Mouse (Mus musculus): ENCODE measurements around the gene Mocs3. TPM values are rescaled to one million over a fixed set of nuclear protein-coding genes. Genes with fewer than 3 reads are reported as not detected.

Mocs3 gene
- polyA plus RNA-seq, 1 experiment from 2014 or later, result 8.2 TPM

DNA sequence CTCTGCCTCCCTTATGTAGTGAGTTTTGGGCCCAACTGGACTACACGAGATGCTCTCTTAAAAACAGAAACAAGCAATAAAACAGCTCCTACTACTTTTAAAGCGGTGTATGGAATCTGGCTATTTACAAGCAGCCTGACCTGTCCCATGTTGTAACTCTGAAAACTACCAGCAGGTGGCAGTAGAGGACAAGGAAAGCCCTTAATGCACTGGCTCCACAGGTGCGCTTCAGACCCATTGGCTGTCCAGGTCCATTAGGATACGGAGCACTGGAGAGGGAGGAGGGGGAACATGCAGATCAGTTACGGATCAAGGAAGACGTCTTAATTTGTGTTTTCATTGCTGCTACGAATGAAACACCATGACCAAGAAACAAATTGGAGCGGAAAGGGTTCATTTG is 19.8 kb downstream of the Mocs3 start:
- H3K27ac ChIP-seq (ENCODE audit: low read depth, low read length), result no peak overlapping the region
- no peaks in the 10 kb centered on the region for H3K36me3 ChIP-seq (ENCODE audit: control insufficient read depth, insufficient read depth, low read length)
- H3K27me3 ChIP-seq (ENCODE audit: control insufficient read depth, insufficient read depth, low read length), result no peaks in the 10 kb centered on the region; the same call in 1 of the 2 replicates
- WGBS, result 18% methylated on average over 8 of the region's 8 CpGs
- no peak overlapping the region for H3K4me2 ChIP-seq (ENCODE audit: low read depth)
- H3K9ac ChIP-seq (ENCODE audit: low read length), result no peak overlapping the region
- no peaks in the 10 kb centered on the region for H3K4me1 ChIP-seq (ENCODE audit: control insufficient read depth, insufficient read depth, low read length)
- no peaks in the 10 kb centered on the region for H3K9me3 ChIP-seq (ENCODE audit: control insufficient read depth, low read length)
- ATAC-seq (ENCODE audit: insufficient read depth, low FRiP score, low TSS enrichment) (no peak), DNase-seq (ENCODE audit: low spot score) (peak; percentile 83)
- H3K4me3 ChIP-seq (ENCODE audit: low read depth, low read length), result no peak overlapping the region

DNA sequence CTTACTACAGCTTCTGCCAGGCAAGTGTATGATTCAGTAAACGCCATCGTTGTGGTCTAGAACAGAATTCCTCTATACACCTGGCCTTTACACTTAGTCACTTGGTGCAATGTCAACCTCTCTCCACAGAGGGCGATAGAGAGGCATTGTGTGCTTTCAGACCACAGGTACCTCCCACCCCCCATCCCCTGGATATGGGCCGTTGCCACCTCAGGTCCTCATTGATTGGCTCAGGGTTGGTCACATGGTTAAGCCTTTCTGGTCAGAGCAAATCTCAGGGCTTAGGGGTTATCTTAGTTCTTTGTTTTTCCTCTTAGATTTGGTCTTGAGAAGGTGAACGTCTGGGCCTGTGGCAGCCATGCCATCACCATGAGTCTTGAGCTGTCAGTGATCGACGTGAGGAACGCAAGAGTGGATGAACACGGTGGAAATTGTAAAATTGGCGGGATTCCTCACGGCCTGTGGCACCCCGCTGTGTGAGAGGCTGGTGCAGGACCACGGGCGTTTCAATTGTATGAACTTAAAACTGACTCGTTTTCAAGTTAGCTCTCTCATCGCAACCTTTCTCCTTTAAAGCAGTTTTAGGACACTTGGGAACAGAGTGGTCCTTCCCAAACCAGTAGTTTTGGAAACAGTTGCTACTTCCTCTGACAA is 22.3 kb downstream of the Mocs3 start:
- peak overlapping the region; percentile 1; the same call in 1 of the 2 replicates for H3K4me3 ChIP-seq (ENCODE audit: low read depth, low read length)
- no peak overlapping the region for H3K9ac ChIP-seq (ENCODE audit: low read length)
- H3K36me3 ChIP-seq (ENCODE audit: control insufficient read depth, insufficient read depth, low read length), result no peaks in the 10 kb centered on the region

DNA sequence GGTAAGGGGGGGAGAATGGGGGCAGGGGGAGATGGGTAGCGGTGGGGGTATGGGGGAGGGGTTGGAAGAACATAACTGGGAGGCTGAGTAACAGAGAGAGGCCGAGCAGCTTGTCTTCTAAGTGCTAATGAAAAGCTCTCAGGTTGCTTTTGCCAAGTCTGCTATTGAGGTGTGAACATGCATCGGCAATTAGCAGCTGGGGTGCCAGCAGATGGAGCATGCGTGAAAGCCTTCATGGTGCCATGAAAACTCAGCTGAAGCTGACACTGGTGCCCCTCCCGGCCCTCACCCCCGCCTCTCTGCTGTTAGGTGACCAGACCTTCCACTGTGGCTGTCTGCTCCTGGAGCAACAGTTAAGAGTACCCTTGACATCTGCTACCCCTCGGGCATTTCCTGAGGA is 23.4 kb downstream of the Mocs3 start:
- no peak for DNase-seq (ENCODE audit: low spot score)
- H3K27ac ChIP-seq (ENCODE audit: low read depth, low read length), result no peak overlapping the region
- H3K36me3 ChIP-seq (ENCODE audit: control insufficient read depth, insufficient read depth, low read length), result no peaks in the 10 kb centered on the region
- H3K4me1 ChIP-seq (ENCODE audit: control insufficient read depth, insufficient read depth, low read length), result no peaks in the 10 kb centered on the region
- H3K4me3 ChIP-seq (ENCODE audit: low read depth, low read length), result no peak overlapping the region
- 59% methylated on average over 7 of the region's 7 CpGs for WGBS
- no peak for ATAC-seq (ENCODE audit: insufficient read depth, low FRiP score, low TSS enrichment)
- no peak overlapping the region for H3K4me2 ChIP-seq (ENCODE audit: low read depth)
- no peaks in the 10 kb centered on the region for H3K9me3 ChIP-seq (ENCODE audit: control insufficient read depth, low read length)
- H3K9ac ChIP-seq (ENCODE audit: low read length), result no peak overlapping the region
- H3K27me3 ChIP-seq (ENCODE audit: control insufficient read depth, insufficient read depth, low read length), result no peaks in the 10 kb centered on the region; the same call in 1 of the 2 replicates

More for the DNA sequence above, 22.3 kb downstream of the Mocs3 start:
- Histone ChIP-seq H3K4me2 (ENCODE audit: low read depth) (peak overlapping the region; percentile 19; the same call in 1 of the 2 replicates), H3K9me3 (ENCODE audit: control insufficient read depth, low read length) (no peaks in the 10 kb centered on the region), H3K4me1 (ENCODE audit: control insufficient read depth, insufficient read depth, low read length) (no peaks in the 10 kb centered on the region), H3K27me3 (ENCODE audit: control insufficient read depth, insufficient read depth, low read length) (no peaks in the 10 kb centered on the region; the same call in 1 of the 2 replicates), H3K27ac (ENCODE audit: low read depth, low read length) (no peak overlapping the region)
- DNase-seq (ENCODE audit: low spot score) (peak; percentile 63), ATAC-seq (ENCODE audit: insufficient read depth, low FRiP score, low TSS enrichment) (peak; percentile 45; the same call in 1 of the 2 replicates)
- 14% methylated on average over 16 of the region's 16 CpGs for WGBS

DNA sequence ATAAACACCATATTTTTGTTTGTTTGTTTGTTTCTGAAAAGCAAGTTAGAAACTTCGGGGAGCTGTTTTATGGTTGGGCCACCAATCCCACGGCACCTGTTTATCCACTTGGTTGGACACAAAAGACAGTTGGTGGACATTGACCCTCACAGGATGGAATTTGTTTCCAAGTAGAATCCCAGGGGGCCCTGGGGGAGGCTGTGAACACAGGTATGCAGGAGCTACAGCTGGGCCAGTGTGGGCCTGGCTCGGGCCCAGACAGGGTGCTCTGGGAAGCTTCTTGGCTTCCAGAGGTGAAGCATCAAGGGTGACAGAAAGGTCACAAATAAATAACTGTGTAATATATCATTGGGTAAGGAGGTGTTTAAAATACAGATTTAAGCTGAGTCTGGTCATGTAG is 26.1 kb downstream of the Mocs3 start:
- Histone ChIP-seq H3K9me3 (ENCODE audit: control insufficient read depth, low read length) (no peaks in the 10 kb centered on the region), H3K27me3 (ENCODE audit: control insufficient read depth, insufficient read depth, low read length) (no peaks in the 10 kb centered on the region), H3K27ac (ENCODE audit: low read depth, low read length) (no peak overlapping the region), H3K4me2 (ENCODE audit: low read depth) (no peak overlapping the region), H3K36me3 (ENCODE audit: control insufficient read depth, insufficient read depth, low read length) (no peaks in the 10 kb centered on the region), H3K4me1 (ENCODE audit: control insufficient read depth, insufficient read depth, low read length) (no peaks in the 10 kb centered on the region), H3K9ac (ENCODE audit: low read length) (no peak overlapping the region), H3K4me3 (ENCODE audit: low read depth, low read length) (no peak overlapping the region)
- DNase-seq (ENCODE audit: low spot score) (no peak), ATAC-seq (ENCODE audit: insufficient read depth, low FRiP score, low TSS enrichment) (no peak)
- WGBS, result 82% methylated on average over 3 of the region's 3 CpGs

DNA sequence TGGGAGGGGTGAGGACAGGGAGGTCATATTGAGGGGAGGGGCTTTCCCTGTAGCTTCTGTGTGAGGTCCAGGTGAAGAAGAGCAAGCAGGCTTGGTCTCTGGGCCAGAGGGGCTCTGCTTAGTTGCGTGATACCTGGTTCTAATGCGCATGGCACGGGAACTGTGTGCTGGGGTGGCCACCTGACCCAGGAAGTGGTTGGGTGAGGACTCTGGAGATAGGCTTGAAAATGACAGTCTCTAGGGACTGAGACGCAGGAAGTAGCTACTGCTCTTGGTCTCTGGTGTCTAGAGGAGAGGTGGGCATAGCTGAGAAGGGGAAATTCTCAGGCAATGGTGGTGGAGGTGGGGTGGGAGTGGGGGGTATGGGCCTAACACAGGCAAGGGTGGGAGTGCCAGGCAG is 26.8 kb downstream of the Mocs3 start:
- H3K36me3 ChIP-seq (ENCODE audit: control insufficient read depth, insufficient read depth, low read length), result no peaks in the 10 kb centered on the region
- no peak overlapping the region for H3K9ac ChIP-seq (ENCODE audit: low read length)
- H3K4me2 ChIP-seq (ENCODE audit: low read depth), result no peak overlapping the region
- H3K4me3 ChIP-seq (ENCODE audit: low read depth, low read length), result no peak overlapping the region
- no peaks in the 10 kb centered on the region for H3K4me1 ChIP-seq (ENCODE audit: control insufficient read depth, insufficient read depth, low read length)
- DNase-seq (ENCODE audit: low spot score) (no peak), ATAC-seq (ENCODE audit: insufficient read depth, low FRiP score, low TSS enrichment) (no peak)
- H3K27me3 ChIP-seq (ENCODE audit: control insufficient read depth, insufficient read depth, low read length), result no peaks in the 10 kb centered on the region
- WGBS, result 82% methylated on average over 4 of the region's 4 CpGs
- H3K9me3 ChIP-seq (ENCODE audit: control insufficient read depth, low read length), result no peaks in the 10 kb centered on the region
- H3K27ac ChIP-seq (ENCODE audit: low read depth, low read length), result no peak overlapping the region

DNA sequence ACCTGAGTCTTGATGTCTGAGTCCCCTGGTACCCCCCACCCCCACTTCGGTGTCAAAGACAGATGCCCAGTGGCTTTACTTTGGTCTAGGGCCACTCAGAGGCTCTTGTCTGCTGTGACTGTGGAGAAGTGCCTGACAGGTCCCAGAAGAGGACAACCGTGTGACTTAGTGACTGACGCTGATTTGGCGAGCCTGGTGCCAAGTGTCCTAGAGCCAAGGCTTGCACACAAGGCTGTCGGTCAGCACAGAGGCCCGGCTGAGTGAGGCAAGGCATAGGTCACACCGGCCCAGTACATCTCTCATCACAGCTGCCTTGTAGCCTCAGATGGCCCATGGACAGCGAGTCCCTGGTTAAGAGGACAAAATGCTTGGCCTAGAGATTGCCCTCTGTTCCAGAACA is 28.6 kb downstream of the Mocs3 start:
- no peaks in the 10 kb centered on the region for H3K4me1 ChIP-seq (ENCODE audit: control insufficient read depth, insufficient read depth, low read length)
- H3K4me2 ChIP-seq (ENCODE audit: low read depth), result no peak overlapping the region
- ATAC-seq (ENCODE audit: insufficient read depth, low FRiP score, low TSS enrichment) (no peak), DNase-seq (ENCODE audit: low spot score) (no peak)
- 95% methylated on average over 8 of the region's 8 CpGs for WGBS
- no peak overlapping the region for H3K9ac ChIP-seq (ENCODE audit: low read length)
- no peaks in the 10 kb centered on the region for H3K36me3 ChIP-seq (ENCODE audit: control insufficient read depth, insufficient read depth, low read length)
- no peak overlapping the region for H3K4me3 ChIP-seq (ENCODE audit: low read depth, low read length)
- H3K27me3 ChIP-seq (ENCODE audit: control insufficient read depth, insufficient read depth, low read length), result no peaks in the 10 kb centered on the region
- H3K27ac ChIP-seq (ENCODE audit: low read depth, low read length), result no peak overlapping the region
- H3K9me3 ChIP-seq (ENCODE audit: control insufficient read depth, low read length), result no peaks in the 10 kb centered on the region

DNA sequence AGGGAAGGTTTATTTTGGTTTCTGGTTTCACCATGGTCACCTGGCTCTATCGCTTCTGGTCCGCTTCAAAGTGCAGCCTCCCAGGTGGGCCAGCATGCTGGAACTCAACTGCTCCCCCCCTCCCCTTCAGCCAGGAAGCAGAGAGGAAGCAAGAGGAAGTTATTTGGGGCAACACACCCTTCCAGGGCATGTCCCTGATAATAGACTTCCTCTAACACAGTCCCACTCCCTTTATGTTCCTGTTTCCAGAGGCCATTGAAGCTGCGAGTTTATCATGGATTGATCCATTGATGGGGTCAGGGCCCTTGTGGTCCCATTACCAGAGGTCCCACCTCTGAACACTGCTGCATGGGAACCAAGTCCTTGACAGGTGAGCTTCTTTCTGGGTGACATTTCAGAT is 29.7 kb downstream of the Mocs3 start:
- WGBS, result 89% methylated on average over 3 of the region's 3 CpGs
- no peak overlapping the region for H3K27ac ChIP-seq (ENCODE audit: low read depth, low read length)
- no peaks in the 10 kb centered on the region for H3K27me3 ChIP-seq (ENCODE audit: control insufficient read depth, insufficient read depth, low read length)

DNA sequence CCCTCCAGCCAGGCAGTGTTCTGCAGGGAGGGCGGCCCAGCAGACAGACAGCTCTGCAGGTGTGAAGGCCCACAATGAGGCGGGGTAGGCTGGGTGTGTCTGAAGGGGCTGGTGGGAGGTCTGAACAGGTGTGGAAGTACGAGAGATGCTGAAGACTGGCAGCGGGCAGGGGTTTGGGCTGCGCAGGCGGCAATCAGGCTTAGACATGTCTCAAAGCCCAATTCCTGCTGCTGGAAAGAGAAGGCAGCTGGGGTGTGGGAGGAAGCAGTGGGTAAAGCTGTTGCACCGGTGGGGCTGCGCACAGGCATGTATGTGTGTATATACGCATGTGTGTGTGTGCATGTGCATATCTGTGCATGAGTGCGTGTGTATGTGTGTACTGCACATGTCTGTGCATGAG is 30.5 kb downstream of the Mocs3 start:
- Histone ChIP-seq H3K9ac (ENCODE audit: low read length) (no peak overlapping the region), H3K36me3 (ENCODE audit: control insufficient read depth, insufficient read depth, low read length) (no peaks in the 10 kb centered on the region), H3K27ac (ENCODE audit: low read depth, low read length) (no peak overlapping the region), H3K4me1 (ENCODE audit: control insufficient read depth, insufficient read depth, low read length) (no peaks in the 10 kb centered on the region), H3K4me3 (ENCODE audit: low read depth, low read length) (no peak overlapping the region), H3K4me2 (ENCODE audit: low read depth) (no peak overlapping the region), H3K27me3 (ENCODE audit: control insufficient read depth, insufficient read depth, low read length) (no peaks in the 10 kb centered on the region), H3K9me3 (ENCODE audit: control insufficient read depth, low read length) (no peaks in the 10 kb centered on the region)
- ATAC-seq (ENCODE audit: insufficient read depth, low FRiP score, low TSS enrichment), result no peak
- no peak for DNase-seq (ENCODE audit: low spot score)
- WGBS, result 92% methylated on average over 10 of the region's 10 CpGs

More for the DNA sequence above, 29.7 kb downstream of the Mocs3 start:
- Histone ChIP-seq H3K9ac (ENCODE audit: low read length) (no peak overlapping the region), H3K36me3 (ENCODE audit: control insufficient read depth, insufficient read depth, low read length) (no peaks in the 10 kb centered on the region), H3K4me2 (ENCODE audit: low read depth) (no peak overlapping the region), H3K9me3 (ENCODE audit: control insufficient read depth, low read length) (no peaks in the 10 kb centered on the region), H3K4me3 (ENCODE audit: low read depth, low read length) (no peak overlapping the region), H3K4me1 (ENCODE audit: control insufficient read depth, insufficient read depth, low read length) (no peaks in the 10 kb centered on the region)
- ATAC-seq (ENCODE audit: insufficient read depth, low FRiP score, low TSS enrichment) (no peak), DNase-seq (ENCODE audit: low spot score) (no peak)

DNA sequence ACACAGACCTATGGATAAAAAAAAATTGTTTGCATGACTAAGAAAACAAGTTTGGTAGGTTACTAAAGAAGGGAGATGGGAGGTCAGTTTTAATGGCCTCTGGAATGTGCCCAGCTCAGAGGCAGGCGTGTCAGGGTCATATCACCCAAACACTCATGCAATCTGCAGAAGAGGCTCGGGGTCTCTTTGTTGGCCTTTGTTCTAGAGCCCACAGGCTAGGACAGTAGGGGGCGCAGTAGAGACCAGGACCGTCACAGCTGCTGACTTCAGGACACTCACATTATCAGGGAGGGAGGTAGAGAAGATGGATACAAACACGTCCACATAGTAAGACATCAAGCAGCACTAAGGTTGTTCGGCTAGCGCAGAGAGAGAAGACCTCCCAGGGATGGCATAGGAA is 37.6 kb downstream of the Mocs3 start:
- H3K4me2 ChIP-seq (ENCODE audit: low read depth), result 0 out of 2 replicates have a peak overlapping the region, but pooled peaks have one; percentile 15
- DNase-seq (ENCODE audit: low spot score), result peak; percentile 72
- H3K27me3 ChIP-seq (ENCODE audit: control insufficient read depth, insufficient read depth, low read length), result no peaks in the 10 kb centered on the region
- no peak overlapping the region for H3K9ac ChIP-seq (ENCODE audit: low read length)
- H3K9me3 ChIP-seq (ENCODE audit: control insufficient read depth, low read length), result no peaks in the 10 kb centered on the region
- no peak for ATAC-seq (ENCODE audit: insufficient read depth, low FRiP score, low TSS enrichment)
- 44% methylated on average over 7 of the region's 7 CpGs for WGBS
- H3K4me3 ChIP-seq (ENCODE audit: low read depth, low read length), result no peak overlapping the region
- H3K27ac ChIP-seq (ENCODE audit: low read depth, low read length), result no peak overlapping the region
- H3K36me3 ChIP-seq (ENCODE audit: control insufficient read depth, insufficient read depth, low read length), result no peaks in the 10 kb centered on the region
- H3K4me1 ChIP-seq (ENCODE audit: control insufficient read depth, insufficient read depth, low read length), result no peaks in the 10 kb centered on the region

Data from neural tube, embryonic 11.5 days (tissue).